Mouse (Mus musculus): ENCODE results near the gene Tgfa.

DNA sequence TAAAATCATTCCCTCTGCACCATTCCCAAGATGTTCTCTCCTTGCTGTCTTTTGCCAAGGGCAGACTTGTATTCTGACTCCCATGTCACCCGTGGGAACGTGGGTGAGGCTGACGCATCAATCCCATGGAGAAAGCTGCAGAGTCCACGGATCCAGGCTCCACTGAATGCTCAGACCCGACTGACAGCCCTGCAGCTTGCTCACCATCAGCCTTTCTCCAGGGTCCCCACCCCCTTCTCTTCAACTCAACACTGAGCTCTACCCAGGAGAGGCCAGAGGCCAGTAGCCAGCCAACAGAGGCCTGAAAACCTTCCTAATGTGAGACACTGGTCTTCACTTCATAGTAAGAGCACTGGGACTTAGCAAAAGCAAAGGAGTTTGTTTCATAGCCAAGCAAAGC is 41.0 kb upstream of the Tgfa start:
- TF ChIP-seq CTCF (IDR thresholded peaks at IDR 0.05; ENCODE audit: borderline replicate concordance, insufficient read depth, low read depth, low read length) (no peak), POLR2A (IDR thresholded peaks at IDR 0.05; ENCODE audit: borderline replicate concordance, insufficient read depth, low read length) (no peak)

Data from cerebellum, adult 2 months (tissue).